Comparison of ENCODE assay signal across 22 mouse cellular contexts in genomic region chr8:118628702-118629101, GRCm38 (mm10).
DNase-seq lines count a peak whose midpoint lies in the region; ATAC-seq and TF ChIP-seq lines count a peak whose summit lies in the region.
"Had no signal": no experiment of that assay in that cellular context is flagged by ENCODE, and none has a peak within 500 bp of the region (broad histone marks: within the 10 kb centered on the region; RNA-seq: fewer than 3 reads in every experiment).

No protein-coding gene starts in this region.

- no peaks in the 10 kb centered on the region for H3K36me3 ChIP-seq in hindbrain, embryonic 14.5 days (replicated peaks; ENCODE audit: control insufficient read depth, insufficient read depth)
- H3K36me3 ChIP-seq in hindbrain, embryonic 11.5 days (ENCODE audit: control insufficient read depth, insufficient read depth, low read length): no peaks in the 10 kb centered on the region
- H3K36me3 ChIP-seq in midbrain, embryonic 16.5 days (ENCODE audit: control insufficient read depth, insufficient read depth, low read length): no peaks in the 10 kb centered on the region
- no peaks in the 10 kb centered on the region for H3K36me3 ChIP-seq in midbrain, embryonic 13.5 days
- no peaks in the 10 kb centered on the region for H3K36me3 ChIP-seq in forebrain, postnatal 0 days (ENCODE audit: insufficient read depth)
- no peaks in the 10 kb centered on the region for H3K36me3 ChIP-seq in heart, embryonic 10.5 days
- H3K36me3 ChIP-seq: embryonic facial prominence, embryonic 12.5 days; heart, embryonic 15.5 days; limb, embryonic 12.5 days; liver, embryonic 12.5 days had no signal

- H3K4me3 ChIP-seq in hindbrain, embryonic 14.5 days (replicated peaks; ENCODE audit: low read length): no peak overlapping the region
- no peak overlapping the region for H3K4me3 ChIP-seq in hindbrain, embryonic 11.5 days (ENCODE audit: low read depth, low read length)
- no peak overlapping the region for H3K4me3 ChIP-seq in midbrain, embryonic 16.5 days (ENCODE audit: low read depth, low read length)
- no peak overlapping the region for H3K4me3 ChIP-seq in midbrain, embryonic 13.5 days (replicated peaks)
- no peak overlapping the region for H3K4me3 ChIP-seq in forebrain, postnatal 0 days (ENCODE audit: low read depth, low read length)
- no peak overlapping the region for H3K4me3 ChIP-seq in heart, embryonic 10.5 days
- H3K4me3 ChIP-seq: embryonic facial prominence, embryonic 12.5 days; erythroblast, embryonic 14.5 days; heart, adult 2 months; heart, embryonic 15.5 days; limb, embryonic 12.5 days; liver, embryonic 12.5 days had no signal

- WGBS in hindbrain, embryonic 14.5 days: 45% methylated on average over 8 of the region's 8 CpGs
- 68% methylated on average over 8 of the region's 8 CpGs for WGBS in hindbrain, embryonic 11.5 days
- WGBS in midbrain, embryonic 16.5 days: 39% methylated on average over 8 of the region's 8 CpGs
- WGBS in midbrain, embryonic 13.5 days: 46% methylated on average over 8 of the region's 8 CpGs
- WGBS in forebrain, postnatal 0 days: 22% methylated on average over 8 of the region's 8 CpGs
- 84% methylated on average over 8 of the region's 8 CpGs for WGBS in heart, embryonic 10.5 days

- no peak for DNase-seq in hindbrain, embryonic 14.5 days (ENCODE audit: low spot score)
- DNase-seq in hindbrain, embryonic 11.5 days (ENCODE audit: low spot score): no peak
- DNase-seq in brain, embryonic 14.5 days (ENCODE audit: low read depth): peak; percentile 64
- DNase-seq in forebrain, postnatal 0 days: peak; percentile 71
- DNase-seq in heart, embryonic 10.5 days (ENCODE audit: low spot score): no peak
- DNase-seq: adrenal gland, postnatal 10 days; cerebellum, adult 8-10 months; gastrocnemius, postnatal 25 days; heart, adult 2 months; heart, postnatal 4 days; kidney, postnatal 36 days; layer of hippocampus, adult 9-11 months; lung, adult 2 months had no signal

- H3K9me3 ChIP-seq in hindbrain, embryonic 14.5 days (ENCODE audit: control insufficient read depth, low read length): no peaks in the 10 kb centered on the region
- H3K9me3 ChIP-seq in hindbrain, embryonic 11.5 days (ENCODE audit: control insufficient read depth, low read length): no peaks in the 10 kb centered on the region
- H3K9me3 ChIP-seq in midbrain, embryonic 16.5 days (replicated peaks; ENCODE audit: control insufficient read depth, low read length, poor library complexity, severe bottlenecking): no peaks in the 10 kb centered on the region
- H3K9me3 ChIP-seq in midbrain, embryonic 13.5 days: no peaks in the 10 kb centered on the region
- H3K9me3 ChIP-seq in forebrain, postnatal 0 days (ENCODE audit: low read length): no peaks in the 10 kb centered on the region
- H3K9me3 ChIP-seq in heart, embryonic 10.5 days: no peaks in the 10 kb centered on the region
- H3K9me3 ChIP-seq: embryonic facial prominence, embryonic 12.5 days; heart, embryonic 15.5 days; limb, embryonic 12.5 days; liver, embryonic 12.5 days had no signal

- no peaks in the 10 kb centered on the region for H3K4me1 ChIP-seq in hindbrain, embryonic 14.5 days (replicated peaks; ENCODE audit: control insufficient read depth, insufficient read depth, low read length)
- no peaks in the 10 kb centered on the region for H3K4me1 ChIP-seq in hindbrain, embryonic 11.5 days (replicated peaks; ENCODE audit: control insufficient read depth, insufficient read depth, low read length)
- no peaks in the 10 kb centered on the region for H3K4me1 ChIP-seq in midbrain, embryonic 16.5 days (ENCODE audit: control insufficient read depth, insufficient read depth, low read length)
- no peaks in the 10 kb centered on the region for H3K4me1 ChIP-seq in midbrain, embryonic 13.5 days (replicated peaks)
- H3K4me1 ChIP-seq in forebrain, postnatal 0 days (ENCODE audit: insufficient read depth): no peaks in the 10 kb centered on the region
- H3K4me1 ChIP-seq in heart, embryonic 10.5 days: no peaks in the 10 kb centered on the region
- H3K4me1 ChIP-seq: embryonic facial prominence, embryonic 12.5 days; heart, embryonic 15.5 days; limb, embryonic 12.5 days; liver, embryonic 12.5 days had no signal

- H3K9ac ChIP-seq in hindbrain, embryonic 14.5 days: no peak overlapping the region
- H3K9ac ChIP-seq in hindbrain, embryonic 11.5 days (ENCODE audit: low read depth, low read length): no peak overlapping the region
- no peak overlapping the region for H3K9ac ChIP-seq in midbrain, embryonic 16.5 days (ENCODE audit: low read depth, low read length)
- H3K9ac ChIP-seq in midbrain, embryonic 13.5 days (replicated peaks): no peak overlapping the region
- H3K9ac ChIP-seq in forebrain, postnatal 0 days: no peak overlapping the region
- H3K9ac ChIP-seq: embryonic facial prominence, embryonic 12.5 days; heart, embryonic 15.5 days; limb, embryonic 12.5 days; liver, embryonic 12.5 days had no signal

- H3K4me2 ChIP-seq in hindbrain, embryonic 14.5 days (replicated peaks): no peak overlapping the region
- no peak overlapping the region for H3K4me2 ChIP-seq in hindbrain, embryonic 11.5 days (replicated peaks; ENCODE audit: low read depth, low read length)
- H3K4me2 ChIP-seq in midbrain, embryonic 16.5 days (ENCODE audit: low read length): no peak overlapping the region
- H3K4me2 ChIP-seq in midbrain, embryonic 13.5 days (replicated peaks): no peak overlapping the region
- H3K4me2 ChIP-seq in forebrain, postnatal 0 days (ENCODE audit: low read depth): no peak overlapping the region
- H3K4me2 ChIP-seq: embryonic facial prominence, embryonic 12.5 days; heart, embryonic 15.5 days; limb, embryonic 12.5 days; liver, embryonic 12.5 days had no signal

- no peak overlapping the region for H3K27ac ChIP-seq in hindbrain, embryonic 14.5 days
- no peak overlapping the region for H3K27ac ChIP-seq in hindbrain, embryonic 11.5 days (ENCODE audit: low read depth, low read length)
- peak overlapping the region; percentile 2; the same call in 1 of the 2 replicates for H3K27ac ChIP-seq in midbrain, embryonic 16.5 days (ENCODE audit: low read length)
- no peak overlapping the region for H3K27ac ChIP-seq in midbrain, embryonic 13.5 days
- peak overlapping the region; percentile 29; the same call in 1 of the 2 replicates for H3K27ac ChIP-seq in forebrain, postnatal 0 days (ENCODE audit: low read depth, low read length)
- no peak overlapping the region for H3K27ac ChIP-seq in heart, embryonic 10.5 days
- H3K27ac ChIP-seq: embryonic facial prominence, embryonic 12.5 days; heart, adult 2 months; heart, embryonic 15.5 days; limb, embryonic 12.5 days; liver, embryonic 12.5 days; stomach, postnatal 0 days had no signal

- peak; percentile 48; the same call in 1 of the 2 replicates for ATAC-seq in hindbrain, embryonic 14.5 days (ENCODE audit: low FRiP score)
- no peak for ATAC-seq in hindbrain, embryonic 11.5 days (ENCODE audit: low FRiP score)
- ATAC-seq in midbrain, embryonic 16.5 days: peak; percentile 56; the same call in 1 of the 2 replicates
- ATAC-seq in midbrain, embryonic 13.5 days: no peak
- peak; percentile 88 for ATAC-seq in forebrain, postnatal 0 days
- ATAC-seq: intestine, embryonic 16.5 days; liver, embryonic 12.5 days had no signal

- no peaks in the 10 kb centered on the region for H3K27me3 ChIP-seq in hindbrain, embryonic 14.5 days (ENCODE audit: control insufficient read depth, insufficient read depth, low read length)
- H3K27me3 ChIP-seq in hindbrain, embryonic 11.5 days (ENCODE audit: control insufficient read depth, insufficient read depth, low read length): no peaks in the 10 kb centered on the region
- no peaks in the 10 kb centered on the region for H3K27me3 ChIP-seq in midbrain, embryonic 16.5 days (ENCODE audit: control insufficient read depth, insufficient read depth, low read depth, low read length)
- no peaks in the 10 kb centered on the region for H3K27me3 ChIP-seq in midbrain, embryonic 13.5 days
- H3K27me3 ChIP-seq in forebrain, postnatal 0 days (ENCODE audit: insufficient read depth, low read length): no peaks in the 10 kb centered on the region
- no peaks in the 10 kb centered on the region for H3K27me3 ChIP-seq in heart, embryonic 10.5 days (ENCODE audit: insufficient read depth, poor library complexity, severe bottlenecking)
- H3K27me3 ChIP-seq: embryonic facial prominence, embryonic 12.5 days; heart, embryonic 15.5 days; limb, embryonic 12.5 days; liver, embryonic 12.5 days had no signal

- no peak for TF ChIP-seq POLR2A in brain, embryonic 14.5 days (IDR thresholded peaks at IDR 0.05; ENCODE audit: borderline replicate concordance, extremely low read depth, insufficient read depth, insufficient read length, poor library complexity, severe bottlenecking)

- TF ChIP-seq CTCF in brain, embryonic 14.5 days (IDR thresholded peaks at IDR 0.05; ENCODE audit: borderline replicate concordance, extremely low read depth, insufficient read depth, insufficient read length): no peak
- no peak for TF ChIP-seq CTCF in forebrain, postnatal 0 days (IDR thresholded peaks at IDR 0.05; ENCODE audit: low read depth)

Comparison
In these comparisons a context has a peak if more than half of its experiments do, and no peak if none do; other contexts are left out.
1. ATAC-seq: peak in hindbrain, embryonic 14.5 days (single experiment), midbrain, embryonic 16.5 days (single experiment) and forebrain, postnatal 0 days (single experiment); none in hindbrain, embryonic 11.5 days (single experiment) and midbrain, embryonic 13.5 days (single experiment).
2. H3K27ac ChIP-seq: peak in midbrain, embryonic 16.5 days (single experiment) and forebrain, postnatal 0 days (single experiment); none in hindbrain, embryonic 14.5 days (single experiment), hindbrain, embryonic 11.5 days (single experiment), midbrain, embryonic 13.5 days (single experiment) and heart, embryonic 10.5 days (single experiment).
3. DNase-seq: peak in brain, embryonic 14.5 days (single experiment) and forebrain, postnatal 0 days (single experiment); none in hindbrain, embryonic 14.5 days (single experiment), hindbrain, embryonic 11.5 days (single experiment) and heart, embryonic 10.5 days (single experiment).